Mouse (Mus musculus) ES-E14 (cell line): ENCODE measurements at regions not wholly inside any gene's neighbourhood (a gene's known extent, or its start where the extent isn't known, plus 50 kb on each side); places are given as distances from the start of the nearest gene placed in this dataset.

Source experiments
- DNase-seq: peaks from one replicate; pipeline ENCODE4 v3.0.0-alpha.2; 2013; ENCODE audit warnings: low read depth, low spot score
- H3K27ac ChIP-seq: 2 replicates; pipeline ENCODE4 v1.5.1; 2012; ENCODE audit warnings: low read depth, mild to moderate bottlenecking, low read length, moderate library complexity, mixed read lengths; ENCODE audit not compliant: poor library complexity, insufficient read depth, severe bottlenecking
- H3K36me3 ChIP-seq: 2 replicates; pipeline ENCODE4 v1.6.1; 2012; ENCODE audit warnings: mild to moderate bottlenecking, low read length, moderate library complexity, mixed read lengths; ENCODE audit not compliant: control insufficient read depth, poor library complexity, insufficient read depth, severe bottlenecking
- H3K4me1 ChIP-seq, 2 experiments: fragments of 150-350 bp in 1 of 2; sonication (generic) in 1 of 2; 2 replicates each; pipeline ENCODE4 v1.6.1; 2012; ENCODE audit warnings: low read length in 2 of 2, mild to moderate bottlenecking in 1 of 2, mixed read lengths in 1 of 2; ENCODE audit not compliant: control insufficient read depth in 2 of 2, insufficient read depth in 2 of 2, poor library complexity in 1 of 2
- H3K4me3 ChIP-seq, 2 experiments: fragments of 150-350 bp in 1 of 2; sonication (generic) in 1 of 2; 2 replicates each; pipeline ENCODE4 v1.5.1; 2012; ENCODE audit warnings: low read length in 2 of 2, low read depth in 1 of 2, mild to moderate bottlenecking in 1 of 2, mixed read lengths in 1 of 2; ENCODE audit not compliant: insufficient read depth in 1 of 2, poor library complexity in 1 of 2, severe bottlenecking in 1 of 2
- H3K9ac ChIP-seq: 2 replicates; pipeline ENCODE4 v1.6.1; 2012; ENCODE audit warnings: low read depth, mild to moderate bottlenecking, low read length, mixed read lengths; ENCODE audit not compliant: poor library complexity, insufficient read depth, severe bottlenecking
- H3K9me3 ChIP-seq: fragments of 150-350 bp; sonication (generic); 2 replicates; pipeline ENCODE4 v1.6.1; 2012; ENCODE audit warnings: low read depth, mild to moderate bottlenecking, low read length; ENCODE audit not compliant: control insufficient read depth, insufficient read depth
- CHD2 ChIP-seq: IDR thresholded peaks from 2 replicates; pipeline ENCODE4 v1.6.1; 2014; ENCODE audit warnings: mild to moderate bottlenecking, low read depth, low read length, inconsistent platforms
- HCFC1 ChIP-seq: IDR thresholded peaks from 2 replicates; pipeline ENCODE4 v1.6.1; 2012; ENCODE audit warnings: low read length, inconsistent platforms, borderline replicate concordance; ENCODE audit not compliant: insufficient read depth
- MAFK ChIP-seq: IDR thresholded peaks from 2 replicates; pipeline ENCODE4 v1.6.1; 2014; ENCODE audit warnings: mild to moderate bottlenecking, low read depth, low read length, inconsistent platforms; ENCODE audit not compliant: insufficient read depth
- ZC3H11A ChIP-seq: IDR thresholded peaks from 2 replicates; pipeline ENCODE4 v1.6.1; 2012; ENCODE audit warnings: low read depth, mild to moderate bottlenecking, inconsistent platforms, low read length, borderline replicate concordance
- ZNF384 ChIP-seq: IDR thresholded peaks from 2 replicates; pipeline ENCODE4 v1.6.1; 2012; ENCODE audit warnings: low read depth, low read length, inconsistent platforms
- in situ Hi-C, 2 experiments: fragments of 600-800 bp; cut with MboI; formaldehyde crosslinking; loops; one replicate each; pipeline ENCODE4 v1.15.1; 2025; ENCODE audit warnings: low sequenced_read_pairs in 2 of 2, inconsistent platforms in 1 of 2; ENCODE audit not compliant: unreplicated experiment in 2 of 2

DNA sequence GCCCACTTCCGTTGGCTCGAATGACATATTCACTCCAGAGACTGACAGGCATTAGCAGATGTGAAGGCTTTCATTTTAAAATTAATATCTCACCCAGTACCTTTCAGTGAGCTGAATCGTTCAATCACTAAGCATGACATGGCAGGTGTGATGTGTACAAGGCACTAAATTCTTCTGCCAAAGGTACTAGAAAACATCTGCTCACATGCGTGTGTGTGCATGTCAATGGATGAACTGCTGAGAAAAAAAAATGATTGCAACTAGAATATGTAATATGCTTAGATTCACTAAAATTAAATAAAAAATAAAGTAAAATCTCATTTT is 191.6 kb upstream of the Mageb18 start:
- H3K36me3 ChIP-seq = no peaks in the 10 kb centered on the region
- TF ChIP-seq MAFK = no peak
- TF ChIP-seq CHD2 = no peak
- no peak for TF ChIP-seq ZNF384
- no peak for TF ChIP-seq HCFC1
- no peak for TF ChIP-seq ZC3H11A
- H3K4me3 ChIP-seq = no peak overlapping the region
- no peaks in the 10 kb centered on the region for H3K9me3 ChIP-seq
- DNase-seq = no peak
- no peak overlapping the region for H3K27ac ChIP-seq
- H3K9ac ChIP-seq = no peak overlapping the region
- H3K4me1 ChIP-seq = no peaks in the 10 kb centered on the region
- in situ Hi-C loops = no loop called here

GRCm38 (mm10) chrX:92790323-92791022 is 191.1 kb upstream of the Mageb18 start:
- no peak overlapping the region for H3K27ac ChIP-seq
- H3K9ac ChIP-seq = no peak overlapping the region
- in situ Hi-C loops = no loop called here
- DNase-seq = no peak
- H3K4me3 ChIP-seq = no peak overlapping the region
- TF ChIP-seq MAFK (no peak), ZNF384 (no peak), HCFC1 (no peak)
- no peaks in the 10 kb centered on the region for H3K4me1 ChIP-seq
- H3K9me3 ChIP-seq = no peaks in the 10 kb centered on the region
- no peaks in the 10 kb centered on the region for H3K36me3 ChIP-seq

DNA sequence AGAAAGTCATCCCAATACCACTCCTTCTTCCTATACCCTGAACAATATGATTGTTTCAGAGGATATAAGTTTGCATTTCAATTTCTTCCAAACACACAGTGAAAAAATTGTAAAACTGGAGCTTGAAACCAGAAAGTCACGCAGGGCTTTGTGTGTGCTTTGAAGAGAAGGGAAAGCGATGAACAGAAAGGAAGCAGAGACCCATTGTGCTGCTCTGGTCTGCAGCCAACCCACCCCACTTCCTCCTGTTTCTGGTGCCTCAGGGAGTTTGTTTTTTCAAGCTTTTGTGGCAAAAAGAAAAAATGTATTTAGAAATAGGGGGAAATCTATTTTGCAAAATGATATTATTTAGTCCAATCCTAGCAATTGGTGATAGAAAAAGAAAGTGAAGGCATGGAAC is 187.4 kb upstream of the Mageb18 start:
- in situ Hi-C loops = no loop called here
- TF ChIP-seq HCFC1 (no peak), CHD2 (no peak), MAFK (no peak), ZNF384 (no peak), ZC3H11A (no peak)
- H3K27ac ChIP-seq = no peak overlapping the region
- H3K4me3 ChIP-seq = no peak overlapping the region
- H3K9ac ChIP-seq = no peak overlapping the region
- H3K4me1 ChIP-seq = no peaks in the 10 kb centered on the region
- no peak for DNase-seq
- no peaks in the 10 kb centered on the region for H3K36me3 ChIP-seq
- H3K9me3 ChIP-seq = no peaks in the 10 kb centered on the region

GRCm38 (mm10) chrX:92740026-92740425 is 140.7 kb upstream of the Mageb18 start:
- Histone ChIP-seq H3K9ac (no peak overlapping the region), H3K27ac (no peak overlapping the region), H3K4me1 (no peaks in the 10 kb centered on the region), H3K9me3 (no peaks in the 10 kb centered on the region), H3K4me3 (no peak overlapping the region), H3K36me3 (no peaks in the 10 kb centered on the region)
- TF ChIP-seq CHD2 (no peak), ZC3H11A (no peak), ZNF384 (no peak), HCFC1 (no peak), MAFK (no peak)
- no peak for DNase-seq
- in situ Hi-C loops = no loop called here

DNA sequence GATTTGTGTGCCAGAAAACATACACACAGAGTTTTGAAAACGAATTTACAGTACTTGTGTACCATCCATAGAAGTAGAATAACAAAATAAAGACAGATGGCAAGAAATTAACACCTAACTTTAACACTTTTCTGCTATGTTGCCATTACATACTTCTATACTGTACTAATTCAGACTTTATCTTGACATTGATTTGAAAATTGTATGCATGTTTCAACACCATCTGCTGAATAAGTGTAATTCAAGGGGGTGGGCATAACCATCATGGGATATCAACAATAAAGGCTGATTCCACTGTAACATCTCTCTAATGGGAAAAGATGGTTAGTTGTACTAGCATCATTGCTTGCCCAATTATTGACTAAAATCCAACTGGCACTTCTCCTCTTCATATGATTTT is 110.9 kb upstream of the Mageb18 start:
- Histone ChIP-seq H3K27ac (no peak overlapping the region), H3K4me1 (no peaks in the 10 kb centered on the region), H3K9ac (no peak overlapping the region), H3K36me3 (no peaks in the 10 kb centered on the region), H3K4me3 (no peak overlapping the region), H3K9me3 (no peaks in the 10 kb centered on the region)
- no peak for DNase-seq
- TF ChIP-seq HCFC1 = no peak
- TF ChIP-seq ZC3H11A = no peak
- TF ChIP-seq MAFK = no peak
- TF ChIP-seq ZNF384 = no peak
- no peak for TF ChIP-seq CHD2
- in situ Hi-C loops = no loop called here
